Mouse (Mus musculus): ENCODE data around the gene Pip5k1b.

The Pip5k1b gene

GRCm38 (mm10) chr19:24426759-24427181 is 128.9 kb downstream of the Pip5k1b start:
- DNase-seq (ENCODE audit: inconsistent age in 2 of 2, low spot score in 1 of 2), result no peak

- DNase-seq (ENCODE audit: inconsistent age in 2 of 2, low spot score in 1 of 2), result no peak
These were observed 137.6 kb downstream of the Pip5k1b start for GRCm38 (mm10) chr19:24418030-24418429.

GRCm38 (mm10) chr19:24417659-24418004 is 138.0 kb downstream of the Pip5k1b start:
- DNase-seq (ENCODE audit: inconsistent age in 2 of 2, low spot score in 1 of 2), result no peak

GRCm38 (mm10) chr19:24416975-24417658 is 138.6 kb downstream of the Pip5k1b start:
- DNase-seq (ENCODE audit: inconsistent age in 2 of 2, low spot score in 1 of 2), result no peak

- no peak for DNase-seq (ENCODE audit: inconsistent age in 2 of 2, low spot score in 1 of 2)
These were observed 139.7 kb downstream of the Pip5k1b start for GRCm38 (mm10) chr19:24415778-24416621.

GRCm38 (mm10) chr19:24408863-24409564 is 146.7 kb downstream of the Pip5k1b start:
- DNase-seq (ENCODE audit: inconsistent age in 2 of 2, low spot score in 1 of 2), result no peak

GRCm38 (mm10) chr19:24404716-24405115 is 151.0 kb downstream of the Pip5k1b start:
- peak; percentile 35 to 70 for DNase-seq (ENCODE audit: inconsistent age in 2 of 2, low spot score in 1 of 2)

- DNase-seq (ENCODE audit: inconsistent age in 2 of 2, low spot score in 1 of 2), result no peak
These were observed 152.4 kb downstream of the Pip5k1b start for GRCm38 (mm10) chr19:24403245-24403644.

- DNase-seq (ENCODE audit: inconsistent age in 2 of 2, low spot score in 1 of 2), result no peak
These were observed 161.8 kb downstream of the Pip5k1b start for GRCm38 (mm10) chr19:24393920-24394319.

GRCm38 (mm10) chr19:24391519-24392251 is 164.0 kb downstream of the Pip5k1b start:
- DNase-seq (ENCODE audit: inconsistent age in 2 of 2, low spot score in 1 of 2), result no peak

- DNase-seq (ENCODE audit: inconsistent age in 2 of 2, low spot score in 1 of 2), result peak; percentile 33 to 90
These were observed 168.5 kb downstream of the Pip5k1b start for GRCm38 (mm10) chr19:24386956-24387865.

GRCm38 (mm10) chr19:24378470-24378869 is 177.2 kb downstream of the Pip5k1b start:
- DNase-seq (ENCODE audit: inconsistent age in 2 of 2, low spot score in 1 of 2), result no peak

GRCm38 (mm10) chr19:24371763-24372640 is 183.7 kb downstream of the Pip5k1b start:
- DNase-seq (ENCODE audit: inconsistent age in 2 of 2, low spot score in 1 of 2), result peak in 1 of 2 experiments; percentile 50

GRCm38 (mm10) chr19:24368419-24368818 is 187.3 kb downstream of the Pip5k1b start:
- DNase-seq (ENCODE audit: inconsistent age in 2 of 2, low spot score in 1 of 2), result no peak

GRCm38 (mm10) chr19:24367722-24368121 is 187.9 kb downstream of the Pip5k1b start:
- DNase-seq (ENCODE audit: inconsistent age in 2 of 2, low spot score in 1 of 2), result no peak

GRCm38 (mm10) chr19:24366747-24367146 is 188.9 kb downstream of the Pip5k1b start:
- no peak for DNase-seq (ENCODE audit: inconsistent age in 2 of 2, low spot score in 1 of 2)

- DNase-seq (ENCODE audit: inconsistent age in 2 of 2, low spot score in 1 of 2), result no peak
These were observed 192.9 kb downstream of the Pip5k1b start for GRCm38 (mm10) chr19:24362626-24363321.

- no peak for DNase-seq (ENCODE audit: inconsistent age in 2 of 2, low spot score in 1 of 2)
These were observed 196.4 kb downstream of the Pip5k1b start for GRCm38 (mm10) chr19:24359270-24359669.

All from adrenal gland, adult (tissue).